Mouse (Mus musculus) CH12.LX (cell line): ENCODE results near the gene Exoc6. TPM values are rescaled to one million over a fixed set of nuclear protein-coding genes. Genes with fewer than 3 reads are reported as not detected.

Experiments
- DNase-seq: peaks from one replicate; pipeline ENCODE4 v3.0.0-alpha.2; 2013; ENCODE audit errors: extremely low read depth
- H3K27ac ChIP-seq: 2 replicates; pipeline ENCODE4 v1.5.1; 2012; ENCODE audit warnings: low read depth, mild to moderate bottlenecking, control low read depth, moderate library complexity; ENCODE audit not compliant: insufficient read depth
- H3K27me3 ChIP-seq: replicated peaks from 2 replicates; pipeline ENCODE3; 2012; ENCODE audit warnings: inconsistent platforms
- H3K36me3 ChIP-seq, 2 experiments: replicated peaks in 1 of 2; 2 replicates each; pipeline versions ENCODE3 to v1.6.1; 2012; ENCODE audit warnings: inconsistent platforms in 1 of 2, low read length in 1 of 2, mild to moderate bottlenecking in 1 of 2, mixed read lengths in 1 of 2, moderate library complexity in 1 of 2; ENCODE audit not compliant: control insufficient read depth in 1 of 2, insufficient read depth in 1 of 2
- H3K4me1 ChIP-seq, 2 experiments: 2 replicates each; pipeline ENCODE4 v1.6.1; 2012; ENCODE audit warnings: inconsistent platforms in 1 of 2, moderate library complexity in 1 of 2; ENCODE audit not compliant: insufficient read depth in 2 of 2, control insufficient read depth in 1 of 2
- H3K4me2 ChIP-seq: 2 replicates; pipeline ENCODE4 v1.6.1; 2012; ENCODE audit warnings: low read depth, mild to moderate bottlenecking, control low read depth; ENCODE audit not compliant: poor library complexity, insufficient read depth, severe bottlenecking
- H3K4me3 ChIP-seq, 3 experiments: fragments of 150-350 bp in 1 of 3; sonication (generic) in 1 of 3; replicated peaks in 1 of 3; 2 replicates each; pipeline versions ENCODE3 to v1.5.1; 2011 to 2012; ENCODE audit warnings: low read depth in 2 of 3, low read length in 2 of 3, mild to moderate bottlenecking in 2 of 3, moderate library complexity in 2 of 3, control low read depth in 1 of 3, improper control_type of control experiment in 1 of 3, inconsistent platforms in 1 of 3, mixed read lengths in 1 of 3; ENCODE audit not compliant: poor library complexity in 1 of 3
- H3K79me2 ChIP-seq: replicated peaks from 2 replicates; pipeline ENCODE4 v1.6.1; 2012; ENCODE audit warnings: mild to moderate bottlenecking, moderate library complexity; ENCODE audit not compliant: control insufficient read depth, poor library complexity, insufficient read depth, severe bottlenecking; ENCODE audit errors: extremely low read depth
- H3K9ac ChIP-seq: 2 replicates; pipeline ENCODE4 v1.6.1; 2012; ENCODE audit warnings: low read depth, mild to moderate bottlenecking, control low read depth, moderate library complexity; ENCODE audit not compliant: insufficient read depth
- H3K9me3 ChIP-seq: replicated peaks from 2 replicates; pipeline ENCODE3; 2012; ENCODE audit warnings: low read length, inconsistent platforms, mixed read lengths
- BHLHE40 ChIP-seq: IDR thresholded peaks from 2 replicates; pipeline ENCODE4 v1.6.1; 2011; ENCODE audit warnings: mild to moderate bottlenecking, low read depth, low read length, improper control_type of control experiment
- CHD1 ChIP-seq: IDR thresholded peaks from 2 replicates; pipeline ENCODE4 v1.6.1; 2012; ENCODE audit warnings: low read depth, low read length, improper control_type of control experiment, inconsistent platforms
- CHD2 ChIP-seq: IDR thresholded peaks from 2 replicates; pipeline ENCODE4 v1.6.1; 2011; ENCODE audit warnings: low read length, improper control_type of control experiment
- CTCF ChIP-seq, 2 experiments: IDR thresholded peaks in 1 of 2; conservative IDR thresholded peaks in 1 of 2; 2 replicates each; pipeline ENCODE4 v1.5.1; 2011 to 2012; ENCODE audit warnings: low read depth in 2 of 2, low read length in 2 of 2, improper control_type of control experiment in 1 of 2, inconsistent platforms in 1 of 2, mild to moderate bottlenecking in 1 of 2, moderate library complexity in 1 of 2
- ELF1 ChIP-seq: IDR thresholded peaks from 2 replicates; pipeline ENCODE4 v1.6.1; 2014; ENCODE audit warnings: low read depth, mild to moderate bottlenecking, inconsistent platforms, low read length, improper control_type of control experiment
- ETS1 ChIP-seq: conservative IDR thresholded peaks from 2 replicates; pipeline ENCODE4 v1.6.1; 2012; ENCODE audit warnings: low read depth, mild to moderate bottlenecking, inconsistent platforms, low read length, improper control_type of control experiment, moderate library complexity
- GABPA ChIP-seq: IDR thresholded peaks from 2 replicates; pipeline ENCODE4 v1.6.1; 2012; ENCODE audit warnings: low read depth, low read length, improper control_type of control experiment, inconsistent platforms; ENCODE audit not compliant: insufficient replicate concordance
- IRF4 ChIP-seq: IDR thresholded peaks from 2 replicates; pipeline ENCODE4 v1.6.1; 2014; ENCODE audit warnings: low read depth, mild to moderate bottlenecking, inconsistent platforms, low read length, improper control_type of control experiment
- JUN ChIP-seq: IDR thresholded peaks from 2 replicates; pipeline ENCODE4 v1.6.1; 2011; ENCODE audit warnings: low read depth, mild to moderate bottlenecking, low read length, improper control_type of control experiment, moderate library complexity; ENCODE audit not compliant: insufficient read depth
- MAFK ChIP-seq: IDR thresholded peaks from 2 replicates; pipeline ENCODE4 v1.6.1; 2011; ENCODE audit warnings: low read length, improper control_type of control experiment; ENCODE audit not compliant: insufficient replicate concordance
- MAX ChIP-seq: IDR thresholded peaks from 2 replicates; pipeline ENCODE4 v1.6.1; 2011; ENCODE audit warnings: low read length, improper control_type of control experiment
- MEF2A ChIP-seq: IDR thresholded peaks from 2 replicates; pipeline ENCODE4 v1.6.1; 2014; ENCODE audit warnings: low read depth, mild to moderate bottlenecking, inconsistent platforms, low read length, improper control_type of control experiment, borderline replicate concordance
- NELFE ChIP-seq: IDR thresholded peaks from 2 replicates; pipeline ENCODE4 v1.6.1; 2011; ENCODE audit warnings: low read depth, low read length, improper control_type of control experiment
- POLR2A ChIP-seq: IDR thresholded peaks from 2 replicates; pipeline ENCODE4 v1.6.1; 2011; ENCODE audit warnings: low read depth, mild to moderate bottlenecking, improper control_type of control experiment, low read length
- POLR2AphosphoS2 ChIP-seq: IDR thresholded peaks from 2 replicates; pipeline ENCODE4 v1.6.1; 2011; ENCODE audit warnings: low read depth, low read length, improper control_type of control experiment
- RCOR1 ChIP-seq: conservative IDR thresholded peaks from 2 replicates; pipeline ENCODE4 v1.6.1; 2012; ENCODE audit warnings: low read depth, mild to moderate bottlenecking, inconsistent platforms, low read length, improper control_type of control experiment
- SIN3A ChIP-seq: IDR thresholded peaks from 2 replicates; pipeline ENCODE4 v1.6.1; 2012; ENCODE audit warnings: low read length, improper control_type of control experiment, inconsistent platforms
- TBP ChIP-seq: conservative IDR thresholded peaks from 2 replicates; pipeline ENCODE4 v1.6.1; 2011; ENCODE audit warnings: low read depth, low read length, improper control_type of control experiment
- TCF12 ChIP-seq: IDR thresholded peaks from 2 replicates; pipeline ENCODE4 v1.6.1; 2014; ENCODE audit warnings: low read depth, mild to moderate bottlenecking, inconsistent platforms, low read length, improper control_type of control experiment
- UBTF ChIP-seq: IDR thresholded peaks from 2 replicates; pipeline ENCODE4 v1.6.1; 2012; ENCODE audit warnings: low read depth, mild to moderate bottlenecking, inconsistent platforms, low read length, improper control_type of control experiment, moderate library complexity
- USF2 ChIP-seq: conservative IDR thresholded peaks from 2 replicates; pipeline ENCODE4 v1.6.1; 2011; ENCODE audit warnings: low read depth, low read length, improper control_type of control experiment
- ZC3H11A ChIP-seq: IDR thresholded peaks from 2 replicates; pipeline ENCODE4 v1.6.1; 2012; ENCODE audit warnings: low read depth, mild to moderate bottlenecking, inconsistent platforms, low read length, improper control_type of control experiment
- ZKSCAN1 ChIP-seq: IDR thresholded peaks from 2 replicates; pipeline ENCODE4 v1.6.1; 2012; ENCODE audit warnings: low read depth, inconsistent platforms, low read length, improper control_type of control experiment, borderline replicate concordance
- ZMIZ1 ChIP-seq: IDR thresholded peaks from 2 replicates; pipeline ENCODE4 v1.6.1; 2012; ENCODE audit warnings: low read depth, mild to moderate bottlenecking, inconsistent platforms, low read length, improper control_type of control experiment
- dilution Hi-C: fragments of 300-500 bp; cut with MboI; formaldehyde crosslinking; loops from 2 replicates; pipeline ENCODE4 v1.14.3; 2020; ENCODE audit warnings: low sequenced_read_pairs; ENCODE audit not compliant: extremely low pct_unique_long_range_greater_than_20kb, extremely low pct_ligation_motif_present
- in situ Hi-C: fragments of 300-500 bp; cut with MboI; formaldehyde crosslinking; loops from 3 replicates; pipeline ENCODE4 v1.14.3; 2019; ENCODE audit warnings: low sequenced_read_pairs, low pct_ligation_motif_present, low pct_unique_long_range_greater_than_20kb, mixed read lengths
- polyA plus RNA-seq: library from polyadenylated mRNA; unstranded; fragments of >175 nt; gene quantifications from 2 replicates; pipeline ENCODE4 v1.2.1, GENCODE M21; 2012; ENCODE audit warnings: low read depth; ENCODE audit not compliant: insufficient read length
- total RNA-seq, 2 experiments: library from RNA; depleted of rRNA; stranded (reverse); fragments of 300-350 nt in 1 of 2; fragments of >200 nt in 1 of 2; gene quantifications; 2 replicates each; pipeline ENCODE4 v1.2.3; 2012 to 2014

Exoc6 gene
- total and polyA plus RNA-seq, 3 experiments = 8.0 to 18.5 (median 12.1) TPM

DNA sequence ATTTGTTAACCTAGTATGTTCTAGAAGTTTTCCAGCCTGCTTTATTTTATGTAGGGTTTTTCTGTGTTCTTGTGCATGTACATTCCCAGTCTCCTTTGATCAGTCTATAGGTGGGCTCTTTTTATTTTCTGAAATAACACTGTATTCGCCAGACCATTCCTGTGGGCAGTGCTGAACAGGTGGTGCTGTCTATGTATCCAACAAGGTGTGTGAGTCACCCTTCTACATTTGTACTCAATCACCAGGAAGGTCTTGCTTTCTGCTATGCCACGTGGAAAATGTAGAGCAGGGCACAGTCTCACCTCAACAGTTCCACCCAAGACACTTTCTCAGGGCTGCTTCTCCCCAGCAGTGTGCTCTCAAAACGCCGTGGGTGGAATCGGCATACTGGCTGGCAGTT, 118.4 kb downstream of the Exoc6 start:
- no peak overlapping the region for H3K27ac ChIP-seq
- H3K9me3 ChIP-seq = no peaks in the 10 kb centered on the region
- H3K4me2 ChIP-seq = no peak overlapping the region
- in situ Hi-C loops = no loop called here
- H3K4me1 ChIP-seq = no peaks in the 10 kb centered on the region
- no peak overlapping the region for H3K9ac ChIP-seq
- no peak for DNase-seq
- H3K79me2 ChIP-seq = no peaks in the 10 kb centered on the region
- H3K27me3 ChIP-seq = no peaks in the 10 kb centered on the region
- dilution Hi-C loops = no loop called here
- TF ChIP-seq ZMIZ1 (no peak), CTCF (conservative IDR thresholded peaks at IDR 0.05 in 1 of 2, IDR thresholded peaks at IDR 0.05 in 1 of 2; ENCODE audit: low read depth in 2 of 2, low read length in 2 of 2) (no peak), JUN (no peak), IRF4 (no peak), MEF2A (no peak), TCF12 (no peak), NELFE (no peak), POLR2A (no peak), USF2 (no peak), ZC3H11A (no peak), ETS1 (no peak), CHD2 (no peak), GABPA (no peak), CHD1 (no peak), MAFK (no peak), SIN3A (no peak), MAX (no peak), POLR2AphosphoS2 (no peak), ELF1 (no peak)
- peaks cover 0 to 2% of the 10 kb centered on the region in 2 experiments for H3K36me3 ChIP-seq
- H3K4me3 ChIP-seq = no peak overlapping the region

DNA sequence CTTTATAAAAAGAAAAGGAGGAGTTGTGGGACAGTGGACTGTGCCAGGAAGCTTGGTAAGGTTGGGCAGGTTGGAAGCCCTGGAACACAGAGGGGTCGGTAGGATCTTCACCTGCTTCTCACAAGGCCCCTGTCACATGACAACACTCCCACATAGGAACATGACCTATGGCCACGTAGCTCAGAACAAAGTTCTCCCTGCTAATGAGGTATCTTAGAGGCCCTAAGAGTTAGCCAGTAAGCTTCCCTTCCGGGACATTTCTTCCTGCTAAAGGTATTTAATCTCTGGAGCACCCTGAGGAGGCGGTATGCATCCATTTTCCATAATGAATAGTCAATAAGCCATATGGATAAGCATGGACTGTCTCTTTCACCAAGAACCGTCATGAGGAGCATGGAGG, 119.3 kb downstream of the Exoc6 start:
- Histone ChIP-seq H3K4me2 (no peak overlapping the region), H3K79me2 (no peaks in the 10 kb centered on the region), H3K4me1 (no peaks in the 10 kb centered on the region), H3K36me3 (peaks cover 0 to 2% of the 10 kb centered on the region in 2 experiments), H3K9me3 (no peaks in the 10 kb centered on the region), H3K27me3 (no peaks in the 10 kb centered on the region), H3K9ac (no peak overlapping the region), H3K4me3 (no peak overlapping the region), H3K27ac (no peak overlapping the region)
- DNase-seq = no peak
- dilution Hi-C loops (no loop called here), in situ Hi-C loops (no loop called here)
- no peak for TF ChIP-seq POLR2A
- no peak for TF ChIP-seq CHD2
- no peak for TF ChIP-seq BHLHE40
- TF ChIP-seq TBP = no peak
- no peak for TF ChIP-seq UBTF
- TF ChIP-seq RCOR1 = no peak
- TF ChIP-seq ZKSCAN1 = no peak
